Mouse (Mus musculus) kidney, postnatal 10 days (tissue): ENCODE measurements at regions not wholly inside any gene's neighbourhood (a gene's known extent, or its start where the extent isn't known, plus 50 kb on each side); places are given as distances from the start of the nearest gene placed in this dataset.

ENCODE experiments used
- DNase-seq: peaks from one replicate; pipeline ENCODE4 v3.0.0; 2021; ENCODE audit warnings: mixed read lengths

GRCm38 (mm10) chr4:58660511-58660910 is 106.8 kb upstream of the Lpar1 start:
- DNase-seq: no peak

GRCm38 (mm10) chr4:58658206-58658605 is 104.5 kb upstream of the Lpar1 start:
- no peak for DNase-seq

GRCm38 (mm10) chr4:58647761-58648295 is 94.1 kb upstream of the Lpar1 start:
- DNase-seq: peak; percentile 34

GRCm38 (mm10) chr4:58646821-58647220 is 93.1 kb upstream of the Lpar1 start:
- no peak for DNase-seq

GRCm38 (mm10) chr4:58643371-58643770 is 89.7 kb upstream of the Lpar1 start:
- no peak for DNase-seq

GRCm38 (mm10) chr4:58642236-58642635 is 88.5 kb upstream of the Lpar1 start:
- DNase-seq: no peak

GRCm38 (mm10) chr4:58632696-58633095 is 79.0 kb upstream of the Lpar1 start:
- no peak for DNase-seq

GRCm38 (mm10) chr4:58631415-58631814 is 77.7 kb upstream of the Lpar1 start:
- no peak for DNase-seq

GRCm38 (mm10) chr4:58627021-58627420 is 73.3 kb upstream of the Lpar1 start:
- DNase-seq: no peak

GRCm38 (mm10) chr4:58624059-58624458 is 70.4 kb upstream of the Lpar1 start:
- no peak for DNase-seq

- no peak for DNase-seq
Measured at GRCm38 (mm10) chr4:58620641-58621040, 66.9 kb upstream of the Lpar1 start.

GRCm38 (mm10) chr4:58617261-58617660 is 63.6 kb upstream of the Lpar1 start:
- no peak for DNase-seq

- no peak for DNase-seq
Measured at GRCm38 (mm10) chr4:58613536-58613935, 59.8 kb upstream of the Lpar1 start.

GRCm38 (mm10) chr4:58613022-58613421 is 59.3 kb upstream of the Lpar1 start:
- no peak for DNase-seq

GRCm38 (mm10) chr4:58607491-58607890 is 53.8 kb upstream of the Lpar1 start:
- DNase-seq: no peak

- DNase-seq: no peak
Measured at GRCm38 (mm10) chr4:58605941-58606340, 52.2 kb upstream of the Lpar1 start.
